Mouse (Mus musculus): ENCODE measurements around the gene Memo1. TPM values are rescaled to one million over a fixed set of nuclear protein-coding genes. Genes with fewer than 3 reads are reported as not detected.
"Not testable (repeated sequence)": the region's sequence is repeated elsewhere in the genome, so short reads cannot be mapped to it uniquely, and the experiment has no call there.

Gene Memo1
- polyA plus RNA-seq (2015; fragmentation: Nextera tagmentation; extraction: Ambion mirVana), result 86.1 and 90.5 TPM in 2 replicates

- Histone ChIP-seq H3K27ac (peak within 1 kb of the TSS; percentile 100), H3K9me3 (no peaks in the 10 kb centered on the region), H3K4me1 (peaks cover 27% of the 10 kb centered on the region), H3K4me2 (peak within 1 kb of the TSS; percentile 80), H3K9ac (peak within 1 kb of the TSS; percentile 98), H3K4me3 (peak within 1 kb of the TSS; percentile 97), H3K27me3 (no peaks in the 10 kb centered on the region), H3K36me3 (peaks cover 10% of the 10 kb centered on the region; the same call in 1 of the 2 replicates)
- WGBS, result under 1% methylated on average over 64 of the region's 110 CpGs
- ATAC-seq (ENCODE audit: borderline replicate concordance, extremely low read depth, low FRiP score, low TSS enrichment), result peak; percentile 91
Measured at GRCm38 (mm10) chr17:74295026-74295970, at the start of gene Memo1. Memo1 (minus strand) TSS chr17:74295521.

- ATAC-seq (ENCODE audit: borderline replicate concordance, extremely low read depth, low FRiP score, low TSS enrichment), result no peak
- Histone ChIP-seq H3K4me1 (peaks cover 32% of the 10 kb centered on the region), H3K9me3 (no peaks in the 10 kb centered on the region), H3K27ac (no peak overlapping the region), H3K4me3 (peak overlapping the region; percentile 75; the same call in 1 of the 2 replicates), H3K9ac (no peak overlapping the region), H3K4me2 (no peak overlapping the region; the same call in 1 of the 2 replicates), H3K27me3 (no peaks in the 10 kb centered on the region), H3K36me3 (no peaks in the 10 kb centered on the region)
- 67% methylated on average over 5 of the region's 5 CpGs for WGBS
Measured at GRCm38 (mm10) chr17:74341151-74341550, 45.8 kb upstream of the Memo1 start.

GRCm38 (mm10) chr17:74338937-74339804 lies 43.9 kb upstream of the Memo1 start, which contains the start of gene Spast:
Spast (plus strand) TSS chr17:74338987.
- no peaks in the 10 kb centered on the region for H3K9me3 ChIP-seq
- ATAC-seq (ENCODE audit: borderline replicate concordance, extremely low read depth, low FRiP score, low TSS enrichment), result peak; percentile 89
- no peaks in the 10 kb centered on the region for H3K36me3 ChIP-seq
- H3K9ac ChIP-seq, result peak within 1 kb of the TSS; percentile 76
- H3K4me1 ChIP-seq, result peaks cover 32% of the 10 kb centered on the region
- H3K4me3 ChIP-seq, result peak within 1 kb of the TSS; percentile 75
- H3K27ac ChIP-seq, result peak within 1 kb of the TSS; percentile 98
- H3K4me2 ChIP-seq, result peak within 1 kb of the TSS; percentile 72
- no peaks in the 10 kb centered on the region for H3K27me3 ChIP-seq
- under 1% methylated on average over 68 of the region's 90 CpGs for WGBS

- peak; percentile 95 for ATAC-seq (ENCODE audit: borderline replicate concordance, extremely low read depth, low FRiP score, low TSS enrichment)
- H3K9ac ChIP-seq, result peak overlapping the region; percentile 76
- no peaks in the 10 kb centered on the region for H3K36me3 ChIP-seq
- H3K9me3 ChIP-seq, result no peaks in the 10 kb centered on the region
- peak overlapping the region; percentile 72 for H3K4me2 ChIP-seq
- peak overlapping the region; percentile 75 for H3K4me3 ChIP-seq
- H3K27me3 ChIP-seq, result no peaks in the 10 kb centered on the region
- H3K4me1 ChIP-seq, result peaks cover 32% of the 10 kb centered on the region
- H3K27ac ChIP-seq, result peak overlapping the region; percentile 98
- WGBS, result under 1% methylated on average over 41 of the region's 50 CpGs
Measured at GRCm38 (mm10) chr17:74338225-74338931, 43.1 kb upstream of the Memo1 start.

GRCm38 (mm10) chr17:74331049-74331676 lies 35.8 kb upstream of the Memo1 start:
- Histone ChIP-seq H3K36me3 (no peaks in the 10 kb centered on the region), H3K27me3 (no peaks in the 10 kb centered on the region), H3K4me2 (no peak overlapping the region), H3K9me3 (no peaks in the 10 kb centered on the region), H3K4me3 (no peak overlapping the region), H3K9ac (no peak overlapping the region), H3K27ac (no peak overlapping the region), H3K4me1 (no peaks in the 10 kb centered on the region)
- ATAC-seq (ENCODE audit: borderline replicate concordance, extremely low read depth, low FRiP score, low TSS enrichment), result no peak
- WGBS, result 74% methylated on average over 9 of the region's 9 CpGs

- not testable (repeated sequence) for H3K36me3 ChIP-seq; H3K4me2 ChIP-seq; H3K27me3 ChIP-seq; H3K4me3 ChIP-seq; ATAC-seq (ENCODE audit: borderline replicate concordance, extremely low read depth, low FRiP score, low TSS enrichment); H3K9ac ChIP-seq; H3K4me1 ChIP-seq; H3K9me3 ChIP-seq; H3K27ac ChIP-seq
- 41% methylated on average over 2 of the region's 2 CpGs for WGBS
Measured at GRCm38 (mm10) chr17:74328146-74328545, 32.8 kb upstream of the Memo1 start.

GRCm38 (mm10) chr17:74327195-74327594 lies 31.9 kb upstream of the Memo1 start:
- ATAC-seq (ENCODE audit: borderline replicate concordance, extremely low read depth, low FRiP score, low TSS enrichment); H3K4me1 ChIP-seq; H3K27me3 ChIP-seq; H3K36me3 ChIP-seq; H3K9ac ChIP-seq; H3K9me3 ChIP-seq; H3K4me2 ChIP-seq; H3K27ac ChIP-seq; H3K4me3 ChIP-seq: not testable (repeated sequence)
- 89% methylated on average over 7 of the region's 7 CpGs for WGBS

GRCm38 (mm10) chr17:74323844-74324243 lies 28.5 kb upstream of the Memo1 start, which contains the start of gene Dpy30:
Dpy30 (minus strand) TSS chr17:74323944.
- no peak within 1 kb of the TSS for H3K4me3 ChIP-seq
- no peak for ATAC-seq (ENCODE audit: borderline replicate concordance, extremely low read depth, low FRiP score, low TSS enrichment)
- H3K9me3 ChIP-seq, result no peaks in the 10 kb centered on the region
- no peak within 1 kb of the TSS for H3K27ac ChIP-seq
- H3K4me2 ChIP-seq, result no peak within 1 kb of the TSS
- 73% methylated on average over 2 of the region's 2 CpGs for WGBS
- H3K36me3 ChIP-seq, result no peaks in the 10 kb centered on the region
- H3K4me1 ChIP-seq, result no peaks in the 10 kb centered on the region
- H3K27me3 ChIP-seq, result no peaks in the 10 kb centered on the region
- no peak within 1 kb of the TSS for H3K9ac ChIP-seq

GRCm38 (mm10) chr17:74322400-74323054 lies 27.2 kb upstream of the Memo1 start:
- no peaks in the 10 kb centered on the region for H3K36me3 ChIP-seq
- H3K9ac ChIP-seq, result no peak overlapping the region
- H3K4me1 ChIP-seq, result no peaks in the 10 kb centered on the region
- no peak overlapping the region for H3K4me2 ChIP-seq
- no peak overlapping the region for H3K27ac ChIP-seq
- no peaks in the 10 kb centered on the region for H3K9me3 ChIP-seq
- H3K4me3 ChIP-seq, result no peak overlapping the region
- WGBS, result 43% methylated on average over 5 of the region's 5 CpGs
- H3K27me3 ChIP-seq, result no peaks in the 10 kb centered on the region
- 0 out of 2 replicates have a peak, but pooled peaks have one; percentile 39 for ATAC-seq (ENCODE audit: borderline replicate concordance, extremely low read depth, low FRiP score, low TSS enrichment)

- no peak overlapping the region for H3K4me3 ChIP-seq
- H3K27ac ChIP-seq, result no peak overlapping the region
- no peaks in the 10 kb centered on the region for H3K27me3 ChIP-seq
- H3K9ac ChIP-seq, result no peak overlapping the region
- H3K4me2 ChIP-seq, result no peak overlapping the region
- peaks cover 10% of the 10 kb centered on the region for H3K4me1 ChIP-seq
- ATAC-seq (ENCODE audit: borderline replicate concordance, extremely low read depth, low FRiP score, low TSS enrichment), result no peak
- H3K36me3 ChIP-seq, result no peaks in the 10 kb centered on the region
- WGBS, result 88% methylated on average over 6 of the region's 6 CpGs
- no peaks in the 10 kb centered on the region for H3K9me3 ChIP-seq
Measured at GRCm38 (mm10) chr17:74318721-74319120, 23.4 kb upstream of the Memo1 start.

All from lung, embryonic 15.5 days (tissue).